Mouse (Mus musculus) intestine, embryonic 15.5 days (tissue): ENCODE measurements around the gene Pth2. TPM values are rescaled to one million over a fixed set of nuclear protein-coding genes. Genes with fewer than 3 reads are reported as not detected.

Source experiments
- ATAC-seq: fragments of 200-750 bp; cut with Nextera tagmentation; 2 replicates; pipeline ENCODE4 v1.8.0; 2017; ENCODE audit warnings: moderate TSS enrichment, moderate library complexity
- H3K27ac ChIP-seq: fragments of 300-500 bp; sonication (generic); 2 replicates; pipeline ENCODE4 v1.5.1; 2015; ENCODE audit warnings: mild to moderate bottlenecking, inconsistent platforms
- H3K27me3 ChIP-seq: fragments of 300-500 bp; sonication (generic); replicated peaks from 2 replicates; pipeline ENCODE4 v1.6.1; 2015; ENCODE audit warnings: inconsistent platforms
- H3K36me3 ChIP-seq: fragments of 300-500 bp; sonication (generic); 2 replicates; pipeline ENCODE4 v1.6.1; 2015; ENCODE audit warnings: inconsistent platforms
- H3K4me1 ChIP-seq: fragments of 300-500 bp; sonication (generic); replicated peaks from 2 replicates; pipeline ENCODE4 v1.6.1; 2015; ENCODE audit warnings: inconsistent platforms
- H3K4me2 ChIP-seq: fragments of 300-500 bp; sonication (generic); replicated peaks from 2 replicates; pipeline ENCODE4 v1.6.1; 2015; ENCODE audit warnings: mild to moderate bottlenecking, inconsistent platforms
- H3K4me3 ChIP-seq: fragments of 300-500 bp; sonication (generic); replicated peaks from 2 replicates; pipeline ENCODE4 v1.5.1; 2015; ENCODE audit warnings: inconsistent platforms
- H3K9ac ChIP-seq: fragments of 300-500 bp; sonication (generic); 2 replicates; pipeline ENCODE4 v1.6.1; 2015; ENCODE audit warnings: inconsistent platforms
- H3K9me3 ChIP-seq: fragments of 300-500 bp; sonication (generic); 2 replicates; pipeline ENCODE4 v1.6.1; 2016; ENCODE audit warnings: inconsistent platforms
- WGBS: fragments of 180-500 bp; shearing (Covaris S2); methylation state at CpG from one replicate; pipeline ENCODE4 v1.1.7; 2015; 5-methylcytosine and 5-hydroxymethylcytosine counted together
- polyA plus RNA-seq: library from polyadenylated mRNA; unstranded; fragments of >200 nt; fragmentation: Nextera tagmentation; extraction: Ambion mirVana; gene quantifications from 2 replicates; pipeline ENCODE4 v1.2.1, GENCODE M21; 2015

Pth2 gene
- not detected in 2 replicates for polyA plus RNA-seq

GRCm38 (mm10) chr7:45180896-45181477 is at the start of gene Pth2:
TSS of gene Pth2 (plus strand) at chr7:45180995.
- Histone ChIP-seq H3K36me3 (no peaks in the 10 kb centered on the region), H3K9me3 (no peaks in the 10 kb centered on the region), H3K9ac (no peak within 1 kb of the TSS), H3K27ac (no peak within 1 kb of the TSS), H3K27me3 (peaks cover 96% of the 10 kb centered on the region), H3K4me3 (peak within 1 kb of the TSS; percentile 12; the same call in 1 of the 2 replicates), H3K4me1 (peaks cover 15% of the 10 kb centered on the region), H3K4me2 (peak within 1 kb of the TSS; percentile 72)
- WGBS, result 23% methylated on average over 20 of the region's 20 CpGs
- no peak for ATAC-seq

DNA sequence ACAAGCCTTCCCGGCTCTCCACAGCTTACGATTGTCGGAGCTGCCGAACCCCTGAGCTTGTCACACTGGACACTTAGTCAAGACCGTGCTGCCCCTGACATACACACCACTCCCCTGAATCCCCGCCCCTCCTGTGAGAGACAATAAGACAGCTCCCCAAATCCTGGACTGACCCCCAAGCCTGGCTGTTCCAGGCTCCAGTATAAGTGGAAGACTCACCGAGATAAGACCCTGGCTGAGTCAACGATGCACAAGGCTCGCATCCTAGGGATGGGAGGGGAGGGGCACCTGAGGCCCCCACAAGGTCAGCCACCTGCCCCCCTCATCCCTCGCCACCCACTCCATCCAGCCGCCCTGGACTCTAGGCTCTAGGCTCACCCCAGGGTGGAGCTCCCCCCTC is 48.9 kb upstream of the Pth2 start:
- peaks cover 4% of the 10 kb centered on the region for H3K36me3 ChIP-seq
- no peak overlapping the region for H3K27ac ChIP-seq
- no peak overlapping the region for H3K9ac ChIP-seq
- 78% methylated on average over 11 of the region's 11 CpGs for WGBS
- no peaks in the 10 kb centered on the region for H3K9me3 ChIP-seq
- H3K4me2 ChIP-seq, result no peak overlapping the region
- no peak for ATAC-seq
- H3K4me3 ChIP-seq, result no peak overlapping the region
- H3K27me3 ChIP-seq, result no peaks in the 10 kb centered on the region
- peaks cover 18% of the 10 kb centered on the region for H3K4me1 ChIP-seq

DNA sequence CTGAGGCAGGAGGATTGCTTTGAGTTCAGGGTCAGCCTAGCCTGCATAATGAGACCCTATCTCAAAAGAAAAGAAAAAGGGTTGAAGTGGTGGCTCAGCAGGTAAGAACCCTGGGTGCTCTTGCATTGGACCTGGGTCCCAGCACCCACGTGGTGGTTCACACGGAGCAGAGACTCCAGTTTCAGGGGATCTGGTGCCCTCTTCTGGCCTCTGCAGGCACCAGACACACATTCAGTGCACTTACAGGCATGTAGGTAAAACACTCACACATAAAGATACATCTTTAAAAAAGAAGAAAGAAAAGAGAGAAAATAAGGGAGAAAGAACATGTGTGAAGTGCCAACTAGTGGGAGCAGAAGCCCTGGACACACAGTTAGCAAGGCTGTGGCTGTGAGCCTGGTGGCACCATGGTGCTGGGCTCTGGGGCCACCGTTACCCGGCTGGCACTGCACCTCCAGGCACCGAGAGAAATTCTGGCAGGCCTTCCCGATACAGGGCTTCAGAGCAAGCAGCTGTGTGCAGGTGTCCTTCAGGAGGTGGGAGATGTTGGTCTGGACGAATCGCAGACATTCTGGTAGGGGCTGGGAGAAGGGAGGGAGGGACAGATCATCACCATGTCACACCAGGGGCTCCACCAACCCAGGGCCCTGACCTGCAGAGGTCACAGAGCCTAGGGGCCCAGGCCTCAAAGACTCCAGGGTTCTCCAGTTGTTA is 47.2 kb upstream of the Pth2 start:
- Histone ChIP-seq H3K4me1 (peaks cover 13% of the 10 kb centered on the region), H3K36me3 (no peaks in the 10 kb centered on the region), H3K9me3 (no peaks in the 10 kb centered on the region), H3K27ac (no peak overlapping the region), H3K4me2 (0 out of 2 replicates have a peak overlapping the region, but pooled peaks have one; percentile 11), H3K9ac (no peak overlapping the region), H3K27me3 (no peaks in the 10 kb centered on the region), H3K4me3 (no peak overlapping the region)
- WGBS, result 81% methylated on average over 8 of the region's 8 CpGs
- no peak for ATAC-seq

- Histone ChIP-seq H3K4me3 (no peak overlapping the region), H3K36me3 (no peaks in the 10 kb centered on the region), H3K4me1 (peaks cover 13% of the 10 kb centered on the region), H3K27me3 (no peaks in the 10 kb centered on the region), H3K4me2 (peak overlapping the region; percentile 11; the same call in 1 of the 2 replicates), H3K9me3 (no peaks in the 10 kb centered on the region), H3K27ac (no peak overlapping the region), H3K9ac (no peak overlapping the region)
- ATAC-seq, result no peak; the same call in 1 of the 2 replicates
- 10% methylated on average over 12 of the region's 12 CpGs for WGBS
Measured at GRCm38 (mm10) chr7:45134544-45135026, 46.2 kb upstream of the Pth2 start.

DNA sequence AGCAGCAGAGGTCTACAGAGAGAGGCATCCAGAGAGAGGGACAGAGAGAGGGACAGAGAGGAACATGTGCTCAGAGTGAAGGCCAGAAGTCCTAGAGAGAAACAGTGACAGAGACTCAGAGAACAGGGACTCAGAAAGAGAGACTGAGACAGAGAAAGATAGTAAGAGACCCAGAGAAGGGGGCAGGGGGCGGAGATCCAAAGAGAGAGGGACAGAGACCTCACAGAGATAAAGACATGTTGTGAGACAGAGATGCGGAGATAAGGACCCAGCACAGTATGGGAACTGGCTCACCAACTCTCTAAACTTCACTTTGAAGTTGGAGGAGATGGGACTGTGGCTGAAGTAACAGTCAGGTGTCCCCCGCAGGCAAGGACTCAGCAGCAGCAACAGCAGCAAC is 45.4 kb upstream of the Pth2 start:
- peak overlapping the region; percentile 69; the same call in 1 of the 2 replicates for H3K9ac ChIP-seq
- 79% methylated on average over 3 of the region's 3 CpGs for WGBS
- no peaks in the 10 kb centered on the region for H3K9me3 ChIP-seq
- peaks cover 9% of the 10 kb centered on the region for H3K4me1 ChIP-seq
- peak overlapping the region; percentile 60; the same call in 1 of the 2 replicates for H3K4me3 ChIP-seq
- no peaks in the 10 kb centered on the region for H3K27me3 ChIP-seq
- H3K27ac ChIP-seq, result no peak overlapping the region
- H3K4me2 ChIP-seq, result peak overlapping the region; percentile 84
- H3K36me3 ChIP-seq, result no peaks in the 10 kb centered on the region
- no peak for ATAC-seq

DNA sequence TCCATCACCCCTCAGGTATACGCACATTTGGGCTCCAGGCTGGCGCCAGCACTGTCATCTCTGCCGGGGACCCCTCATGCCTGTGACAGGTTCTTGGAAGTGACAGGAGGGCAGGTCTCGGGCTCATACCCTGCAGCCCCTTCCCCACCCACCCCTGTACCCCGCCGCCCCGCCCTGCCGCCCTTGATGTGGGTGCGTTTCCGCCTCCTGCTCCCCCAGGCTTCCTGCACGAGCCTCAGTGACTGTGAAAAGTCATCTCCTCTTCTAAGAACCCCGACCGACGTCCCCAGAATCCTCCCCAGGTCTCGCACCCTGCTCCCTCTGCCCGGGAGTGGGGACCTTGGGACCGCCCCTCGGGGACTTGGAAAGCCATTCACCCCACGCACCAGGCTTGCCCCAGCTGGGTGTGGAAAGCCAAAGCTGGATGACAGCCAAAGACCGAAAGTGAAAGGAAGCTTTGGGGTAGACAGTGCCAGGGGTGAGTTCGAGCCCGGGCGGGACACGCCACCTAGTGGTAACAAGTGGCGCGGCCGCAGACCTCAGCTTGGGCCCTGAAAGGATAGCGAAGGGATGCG is 44.7 kb upstream of the Pth2 start, which contains the start of the genes Gm45713 and Flt3l:
Gene Gm45713, minus strand, starts transcription at position 239 of the 575 bp plus-strand sequence.
Gene Flt3l, minus strand, starts transcription at position 440 of the 575 bp plus-strand sequence.
- no peaks in the 10 kb centered on the region for H3K27me3 ChIP-seq
- H3K4me3 ChIP-seq, result peak within 1 kb of the TSS; percentile 60
- no peaks in the 10 kb centered on the region for H3K36me3 ChIP-seq
- H3K9ac ChIP-seq, result peak within 1 kb of the TSS; percentile 69
- 3% methylated on average over 29 of the region's 29 CpGs for WGBS
- no peaks in the 10 kb centered on the region for H3K9me3 ChIP-seq
- peaks cover 9% of the 10 kb centered on the region for H3K4me1 ChIP-seq
- ATAC-seq, result peak; percentile 90
- peak within 1 kb of the TSS; percentile 84 for H3K4me2 ChIP-seq
- no peak within 1 kb of the TSS for H3K27ac ChIP-seq

GRCm38 (mm10) chr7:45137171-45138006 is 43.4 kb upstream of the Pth2 start:
- no peak for ATAC-seq
- Histone ChIP-seq H3K27ac (no peak overlapping the region), H3K4me2 (no peak overlapping the region), H3K36me3 (0 out of 2 replicates have a peak, but pooled peaks cover 3% of the 10 kb centered on the region), H3K4me1 (peaks cover 9% of the 10 kb centered on the region), H3K9ac (no peak overlapping the region), H3K27me3 (no peaks in the 10 kb centered on the region), H3K9me3 (no peaks in the 10 kb centered on the region), H3K4me3 (no peak overlapping the region)
- WGBS, result 73% methylated on average over 12 of the region's 12 CpGs

DNA sequence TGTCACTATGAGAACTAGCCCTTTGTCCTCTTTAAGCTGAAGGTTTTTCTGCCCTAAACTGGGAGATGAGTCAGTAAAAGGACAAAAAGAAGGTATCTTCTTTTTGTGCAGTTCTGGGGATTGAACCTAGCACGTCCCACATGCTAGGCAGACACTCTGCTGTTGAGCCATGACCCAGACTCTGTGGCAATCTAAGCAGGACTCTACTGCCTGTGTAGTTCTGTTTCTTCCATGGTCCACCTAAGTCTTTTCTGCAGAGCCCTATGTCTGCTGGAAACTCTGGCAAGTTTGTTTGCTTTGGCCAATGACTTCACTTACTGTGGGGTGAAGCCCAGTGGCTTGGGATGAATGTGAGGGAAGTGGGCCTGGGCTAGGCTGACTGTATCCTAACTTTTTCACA is 42.4 kb upstream of the Pth2 start:
- no peaks in the 10 kb centered on the region for H3K27me3 ChIP-seq
- no peaks in the 10 kb centered on the region for H3K9me3 ChIP-seq
- no peak overlapping the region for H3K4me3 ChIP-seq
- no peak overlapping the region for H3K4me2 ChIP-seq
- H3K4me1 ChIP-seq, result peaks cover 9% of the 10 kb centered on the region
- no peak overlapping the region for H3K9ac ChIP-seq
- H3K27ac ChIP-seq, result no peak overlapping the region
- no peak for ATAC-seq
- 0 out of 2 replicates have a peak, but pooled peaks cover 8% of the 10 kb centered on the region for H3K36me3 ChIP-seq
- WGBS, result 74% methylated on average over 1 of the region's 1 CpGs

- Histone ChIP-seq H3K4me3 (no peak overlapping the region), H3K4me1 (peaks cover 7% of the 10 kb centered on the region), H3K27ac (no peak overlapping the region), H3K9ac (no peak overlapping the region), H3K27me3 (no peaks in the 10 kb centered on the region), H3K36me3 (peaks cover 16% of the 10 kb centered on the region), H3K9me3 (no peaks in the 10 kb centered on the region), H3K4me2 (no peak overlapping the region)
- ATAC-seq, result no peak
- WGBS, result 64% methylated on average over 8 of the region's 8 CpGs
Measured at GRCm38 (mm10) chr7:45139904-45140723, 40.7 kb upstream of the Pth2 start.

DNA sequence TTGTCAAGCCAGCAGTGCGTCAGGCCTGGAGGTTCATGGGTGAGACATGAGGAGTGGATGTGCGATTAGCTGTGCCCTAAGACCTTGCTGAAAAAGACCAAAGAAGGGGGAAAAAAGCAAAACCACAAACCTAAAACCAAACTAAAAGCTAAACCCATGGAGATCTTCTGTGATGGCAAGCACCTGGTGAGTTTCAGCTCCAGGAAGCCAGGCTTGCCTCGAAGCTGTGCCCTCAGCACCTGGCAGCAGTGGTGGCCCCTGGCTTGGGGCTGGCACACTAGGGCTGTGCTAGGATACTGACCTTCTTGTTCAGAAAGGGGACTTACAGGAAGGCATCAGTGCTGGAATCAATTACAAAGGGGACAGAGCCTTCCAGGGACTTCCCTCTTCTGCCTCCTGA is 39.5 kb upstream of the Pth2 start:
- Histone ChIP-seq H3K4me1 (no peaks in the 10 kb centered on the region), H3K4me3 (no peak overlapping the region), H3K27ac (no peak overlapping the region), H3K36me3 (peaks cover 26% of the 10 kb centered on the region), H3K4me2 (no peak overlapping the region), H3K9me3 (no peaks in the 10 kb centered on the region), H3K9ac (no peak overlapping the region), H3K27me3 (no peaks in the 10 kb centered on the region)
- 80% methylated on average over 3 of the region's 3 CpGs for WGBS
- no peak for ATAC-seq

- Histone ChIP-seq H3K4me1 (no peaks in the 10 kb centered on the region), H3K4me3 (no peak overlapping the region), H3K27me3 (no peaks in the 10 kb centered on the region), H3K36me3 (peaks cover 31% of the 10 kb centered on the region), H3K27ac (no peak overlapping the region), H3K9ac (no peak overlapping the region), H3K4me2 (no peak overlapping the region), H3K9me3 (no peaks in the 10 kb centered on the region)
- no peak for ATAC-seq
- WGBS, result 81% methylated on average over 5 of the region's 5 CpGs
Measured at GRCm38 (mm10) chr7:45141914-45142313, 38.9 kb upstream of the Pth2 start.
